Mouse (Mus musculus): Measurements from ENCODE around the gene Slc5a2.

Gene Slc5a2

DNA sequence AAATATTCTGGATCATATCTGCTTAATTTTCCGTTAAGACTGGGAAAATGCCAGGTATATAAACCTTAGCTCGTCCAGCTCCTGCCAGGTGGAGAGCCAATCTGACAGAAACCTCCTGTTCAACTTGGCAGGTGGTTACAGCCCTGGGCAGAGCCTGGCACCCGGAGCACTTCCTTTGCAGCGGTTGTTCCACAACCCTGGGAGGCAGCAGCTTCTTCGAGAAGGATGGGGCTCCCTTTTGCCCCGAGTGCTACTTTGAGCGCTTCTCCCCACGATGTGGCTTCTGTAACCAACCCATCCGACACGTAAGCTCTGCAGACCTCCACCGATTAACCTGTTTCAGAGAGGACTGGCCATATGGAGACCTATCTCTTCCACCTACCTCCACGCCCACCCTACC is 13.5 kb upstream of the Slc5a2 start:
- DNase-seq (ENCODE audit: low read depth, low spot score) = no peak

GRCm38 (mm10) chr7:128252609-128253008 is 12.8 kb upstream of the Slc5a2 start:
- DNase-seq (ENCODE audit: low read depth, low spot score) = no peak

- DNase-seq (ENCODE audit: low read depth, low spot score) = no peak
Observed at GRCm38 (mm10) chr7:128254978-128255377, 10.5 kb upstream of the Slc5a2 start.

DNA sequence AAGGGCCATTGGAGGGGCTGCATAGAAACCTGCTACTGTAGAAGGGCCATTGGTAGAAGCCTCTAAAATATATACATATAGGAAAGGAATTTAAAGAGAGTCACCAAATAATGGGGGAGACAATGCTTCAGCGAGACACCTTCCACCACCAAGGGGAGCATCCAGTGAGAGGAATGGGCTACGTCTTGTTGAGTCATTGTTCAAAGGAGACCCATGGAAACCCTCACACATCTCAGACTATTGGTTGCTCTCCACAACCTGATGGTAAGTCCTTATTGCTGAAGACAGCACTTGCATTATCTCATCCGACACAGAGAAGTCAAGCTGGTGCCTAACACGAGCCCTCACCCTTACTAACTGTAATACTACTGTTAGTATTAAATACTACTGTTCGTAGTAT is 9.7 kb upstream of the Slc5a2 start:
- no peak for DNase-seq (ENCODE audit: low read depth, low spot score)

DNA sequence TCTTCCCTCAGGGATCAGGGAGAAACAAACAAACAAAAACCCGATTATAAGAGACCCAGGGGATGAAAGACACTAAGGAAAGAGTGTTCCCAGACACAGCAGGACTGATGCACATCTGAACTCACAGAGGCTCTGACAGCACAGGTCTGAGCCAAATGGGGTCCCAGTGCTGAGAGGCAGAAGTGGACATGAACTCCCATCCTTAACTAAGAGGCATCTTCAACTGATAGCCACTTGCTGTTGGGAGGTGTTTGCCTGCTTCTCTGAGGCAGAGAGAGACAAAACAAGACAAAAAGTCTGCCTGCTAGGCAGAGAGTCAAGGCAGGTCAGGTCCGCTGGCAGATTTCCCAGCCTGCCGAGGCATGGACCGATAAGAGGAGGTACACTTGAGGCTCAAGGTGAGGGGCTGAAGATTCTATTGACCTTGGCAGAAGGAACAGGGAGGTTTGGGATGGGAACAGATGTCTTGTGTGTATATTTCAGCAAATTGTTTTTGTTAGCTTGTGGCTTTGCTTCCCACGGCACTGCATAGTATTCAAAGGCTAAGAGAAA is 8.6 kb upstream of the Slc5a2 start:
- no peak for DNase-seq (ENCODE audit: low read depth, low spot score)

GRCm38 (mm10) chr7:128266056-128266455 is 599 bp downstream of the Slc5a2 start:
- no peak for DNase-seq (ENCODE audit: low read depth, low spot score)

- DNase-seq (ENCODE audit: low read depth, low spot score) = no peak
Observed at GRCm38 (mm10) chr7:128267391-128267790, 1.9 kb downstream of the Slc5a2 start.

- DNase-seq (ENCODE audit: low read depth, low spot score) = no peak
Observed at GRCm38 (mm10) chr7:128267813-128268212, 2.4 kb downstream of the Slc5a2 start.

DNA sequence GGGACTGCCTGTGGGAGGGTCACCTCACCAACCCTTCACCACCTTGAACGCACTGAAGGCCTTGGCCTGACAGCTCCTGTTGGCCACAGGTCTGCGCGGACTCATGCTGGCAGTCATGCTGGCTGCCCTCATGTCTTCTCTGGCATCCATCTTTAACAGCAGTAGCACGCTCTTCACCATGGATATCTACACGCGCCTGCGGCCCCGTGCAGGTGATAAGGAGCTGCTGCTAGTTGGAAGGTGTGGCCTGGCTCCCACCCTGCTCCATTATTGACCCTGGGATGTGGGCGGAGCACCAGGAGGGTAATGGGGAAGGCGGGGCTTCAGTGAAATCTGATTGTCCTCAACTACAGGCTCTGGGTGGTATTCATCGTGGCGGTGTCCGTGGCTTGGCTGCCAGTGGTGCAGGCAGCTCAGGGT is 5.0 kb downstream of the Slc5a2 start:
- no peak for DNase-seq (ENCODE audit: low read depth, low spot score)

DNA sequence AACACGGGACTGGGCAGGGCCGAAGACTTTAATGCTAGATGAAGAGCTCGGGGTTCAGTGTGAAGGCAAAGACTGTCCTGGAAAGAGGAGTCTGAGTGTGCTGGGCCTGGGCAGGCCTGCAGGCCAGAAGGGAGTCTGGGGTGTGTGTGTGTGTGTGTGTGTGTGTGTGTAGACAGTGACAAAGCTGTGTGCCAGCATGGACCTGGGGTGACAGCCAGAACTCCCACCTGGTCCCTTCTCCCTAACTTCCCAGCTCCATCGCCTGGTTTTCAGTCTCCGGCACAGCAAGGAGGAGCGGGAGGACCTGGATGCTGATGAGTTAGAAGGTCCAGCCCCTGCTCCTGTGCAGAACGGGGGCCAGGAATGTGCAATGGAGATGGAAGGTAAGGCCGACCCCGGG is 6.0 kb downstream of the Slc5a2 start:
- no peak for DNase-seq (ENCODE audit: low read depth, low spot score)

DNA sequence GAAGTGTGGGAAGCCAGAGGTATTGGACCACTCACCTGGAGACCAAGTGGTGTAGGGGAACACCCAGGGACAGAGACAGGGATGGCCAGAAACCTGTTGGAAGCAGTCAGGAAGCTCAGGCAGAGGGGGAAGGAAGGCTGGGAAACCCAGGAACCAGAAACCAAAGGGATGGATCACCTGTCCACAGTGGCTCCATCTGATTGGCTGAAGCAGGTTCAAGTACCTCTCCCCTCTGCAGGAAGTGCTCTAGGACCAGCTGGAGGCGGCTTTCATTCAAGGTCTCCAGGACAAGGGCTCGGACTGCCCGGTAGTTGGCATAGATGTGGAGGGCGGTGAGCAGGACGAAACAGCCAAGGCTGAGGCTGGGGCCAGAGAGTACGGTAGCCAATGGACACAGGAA is 10.6 kb downstream of the Slc5a2 start:
- no peak for DNase-seq (ENCODE audit: low read depth, low spot score)

GRCm38 (mm10) chr7:128279750-128280149 is 14.3 kb downstream of the Slc5a2 start:
- DNase-seq (ENCODE audit: low read depth, low spot score) = no peak

- no peak for DNase-seq (ENCODE audit: low read depth, low spot score)
Observed at GRCm38 (mm10) chr7:128281765-128282164, 16.3 kb downstream of the Slc5a2 start.

DNA sequence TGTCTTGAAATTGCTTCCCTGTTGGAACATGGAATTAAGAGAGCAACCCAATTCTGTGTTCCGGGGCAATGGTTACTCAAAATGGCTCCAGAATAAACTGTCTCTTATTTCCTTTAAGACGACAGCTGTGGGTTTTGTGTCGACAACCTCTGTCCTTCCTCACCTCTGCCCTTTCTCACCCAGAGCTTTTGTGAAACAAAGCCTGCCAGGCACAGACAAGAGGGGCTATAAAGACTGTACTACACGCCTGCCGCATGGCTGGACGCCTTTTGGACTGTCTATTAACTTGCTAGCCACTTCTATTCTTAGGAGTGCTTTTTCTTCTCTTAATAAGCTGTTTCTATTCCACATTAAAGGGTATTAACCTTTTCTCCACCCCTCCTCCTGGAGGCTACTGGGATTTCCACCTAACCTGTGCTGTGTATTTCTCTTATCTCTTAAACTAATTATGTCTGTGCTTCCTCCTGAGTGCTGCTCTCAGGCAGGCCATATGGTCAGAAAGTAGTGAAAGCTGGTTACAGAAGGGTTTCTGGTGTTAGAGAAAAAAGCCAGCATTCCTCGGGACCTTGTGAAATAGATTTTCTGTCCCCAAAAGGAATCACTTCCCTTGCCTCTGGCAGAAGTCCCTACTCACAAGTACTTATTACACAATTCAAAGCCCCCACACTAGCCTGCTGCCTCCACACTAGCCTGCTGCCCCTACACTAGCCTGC is 17.2 kb downstream of the Slc5a2 start:
- DNase-seq (ENCODE audit: low read depth, low spot score) = no peak

DNA sequence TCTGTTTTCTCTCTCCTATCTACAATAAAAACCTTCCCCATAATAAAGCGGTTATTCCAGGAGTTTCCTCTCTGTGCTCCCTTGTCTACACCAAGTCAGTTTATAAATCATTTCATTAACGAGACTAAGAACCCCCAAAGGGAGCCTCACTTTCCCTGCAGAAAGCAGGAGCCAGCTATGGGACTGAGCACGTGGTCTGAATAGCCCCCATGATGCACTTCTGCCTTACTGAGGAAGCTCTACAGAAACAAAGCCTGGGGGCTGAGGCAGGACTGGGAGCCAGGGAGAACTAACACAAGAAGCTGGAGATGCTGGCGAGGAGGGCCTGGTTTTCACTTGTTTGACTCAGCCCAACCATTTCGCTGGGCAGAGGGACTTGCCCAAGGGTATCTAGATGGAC is 18.6 kb downstream of the Slc5a2 start:
- DNase-seq (ENCODE audit: low read depth, low spot score) = no peak

GRCm38 (mm10) chr7:128285060-128285459 is 19.6 kb downstream of the Slc5a2 start:
- DNase-seq (ENCODE audit: low read depth, low spot score) = no peak

DNA sequence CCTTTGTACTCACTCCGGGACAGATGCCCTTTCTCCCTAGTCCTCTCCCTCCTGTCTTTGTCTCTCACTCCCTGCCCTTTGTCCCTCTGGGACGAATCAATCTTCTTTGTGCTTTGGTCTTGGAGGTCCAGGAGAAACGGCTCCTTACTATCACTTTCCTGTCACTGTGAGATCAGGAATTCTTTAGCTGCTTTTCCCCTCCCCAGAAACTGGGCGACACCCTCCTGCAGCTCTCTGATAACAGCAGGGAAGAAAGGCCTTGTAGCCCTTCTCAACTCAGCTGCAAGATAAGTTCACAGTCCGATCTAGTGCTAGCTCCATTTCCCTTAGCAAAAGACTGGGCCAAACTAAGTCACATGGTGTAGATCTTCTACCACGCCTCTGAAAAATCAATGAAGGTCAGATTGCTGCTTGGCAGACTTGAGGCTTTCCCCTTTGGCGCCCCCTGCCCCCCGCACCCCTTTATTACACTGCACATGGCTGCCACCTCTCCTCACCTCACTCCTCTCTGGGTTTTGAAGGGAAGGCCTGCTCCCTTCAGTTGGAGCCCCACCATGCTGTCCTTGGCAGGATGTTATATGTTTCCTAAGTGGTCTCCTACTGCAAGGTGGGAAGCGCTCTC is 23.6 kb downstream of the Slc5a2 start:
- peak; percentile 45 for DNase-seq (ENCODE audit: low read depth, low spot score)

- DNase-seq (ENCODE audit: low read depth, low spot score) = no peak
Observed at GRCm38 (mm10) chr7:128294785-128295184, 29.3 kb downstream of the Slc5a2 start.

DNA sequence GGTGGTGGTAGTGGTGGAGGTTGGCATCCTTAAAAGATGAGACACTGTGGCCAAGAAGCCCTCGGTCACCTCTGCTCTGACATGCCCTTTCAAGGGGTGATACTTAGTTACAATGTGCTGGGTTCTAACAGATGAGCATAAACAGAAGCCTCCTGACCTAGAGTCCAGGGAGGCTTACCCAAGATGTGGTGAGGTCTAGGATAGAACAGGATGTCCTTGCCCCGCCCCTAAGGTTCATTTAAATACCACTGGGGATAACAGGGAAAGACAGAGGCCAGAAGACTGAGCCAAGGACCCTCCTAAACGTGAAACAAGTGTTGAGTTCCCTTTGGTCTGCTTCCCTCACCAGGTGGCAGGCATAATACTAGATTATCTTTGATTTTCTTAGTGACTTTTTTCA is 31.1 kb downstream of the Slc5a2 start:
- no peak for DNase-seq (ENCODE audit: low read depth, low spot score)

- DNase-seq (ENCODE audit: low read depth, low spot score) = no peak
Observed at GRCm38 (mm10) chr7:128297291-128297616, 31.8 kb downstream of the Slc5a2 start.

- peak; percentile 75 for DNase-seq (ENCODE audit: low read depth, low spot score)
Observed at GRCm38 (mm10) chr7:128297617-128298480, 32.4 kb downstream of the Slc5a2 start, which contains the start of gene BC017158. Gene BC017158 (minus strand): TSS chr7:128298170.
